Mouse (Mus musculus): ENCODE results near the gene Tnk1. TPM values are rescaled to one million over a fixed set of nuclear protein-coding genes. Genes with fewer than 3 reads are reported as not detected.
"Not testable (repeated sequence)": the region's sequence is repeated elsewhere in the genome, so short reads cannot be mapped to it uniquely, and the experiment has no call there.

Gene Tnk1
- total RNA-seq, 2 experiments from 2014 or later = not detected

- no peak for ATAC-seq (replicated peaks; ENCODE audit: poor library complexity, severe bottlenecking)
Measured at GRCm38 (mm10) chr11:69879711-69880110, 21.2 kb upstream of the Tnk1 start.

GRCm38 (mm10) chr11:69878952-69879351 is 20.4 kb upstream of the Tnk1 start:
- no peak for ATAC-seq (replicated peaks; ENCODE audit: poor library complexity, severe bottlenecking)

- ATAC-seq (replicated peaks; ENCODE audit: poor library complexity, severe bottlenecking) = no peak
Measured at GRCm38 (mm10) chr11:69878399-69878798, 19.9 kb upstream of the Tnk1 start.

GRCm38 (mm10) chr11:69877878-69878277 is 19.3 kb upstream of the Tnk1 start, which contains the start of gene Tmem95:
TSS of gene Tmem95 (minus strand) at chr11:69878018.
- ATAC-seq (replicated peaks; ENCODE audit: poor library complexity, severe bottlenecking) = no peak

GRCm38 (mm10) chr11:69876867-69877266 is 18.3 kb upstream of the Tnk1 start:
- ATAC-seq (replicated peaks; ENCODE audit: poor library complexity, severe bottlenecking) = peak; percentile 74

- ATAC-seq (replicated peaks; ENCODE audit: poor library complexity, severe bottlenecking) = no peak
Measured at GRCm38 (mm10) chr11:69876186-69876585, 17.7 kb upstream of the Tnk1 start.

- no peak for ATAC-seq (replicated peaks; ENCODE audit: poor library complexity, severe bottlenecking)
Measured at GRCm38 (mm10) chr11:69872451-69872850, 13.9 kb upstream of the Tnk1 start.

- ATAC-seq (replicated peaks; ENCODE audit: poor library complexity, severe bottlenecking) = no peak
Measured at GRCm38 (mm10) chr11:69871822-69872221, 13.3 kb upstream of the Tnk1 start.

- no peak for ATAC-seq (replicated peaks; ENCODE audit: poor library complexity, severe bottlenecking)
Measured at GRCm38 (mm10) chr11:69870289-69871069, 11.9 kb upstream of the Tnk1 start.

GRCm38 (mm10) chr11:69867335-69867734 is 8.8 kb upstream of the Tnk1 start:
- ATAC-seq (replicated peaks; ENCODE audit: poor library complexity, severe bottlenecking) = no peak

GRCm38 (mm10) chr11:69865561-69865960 is 7.0 kb upstream of the Tnk1 start:
- no peak for ATAC-seq (replicated peaks; ENCODE audit: poor library complexity, severe bottlenecking)

- ATAC-seq (replicated peaks; ENCODE audit: poor library complexity, severe bottlenecking) = no peak
Measured at GRCm38 (mm10) chr11:69864138-69864860, 5.8 kb upstream of the Tnk1 start.

- not testable (repeated sequence) for ATAC-seq (replicated peaks; ENCODE audit: poor library complexity, severe bottlenecking)
Measured at GRCm38 (mm10) chr11:69863729-69864128, 5.2 kb upstream of the Tnk1 start.

GRCm38 (mm10) chr11:69855347-69855746 is 3.2 kb downstream of the Tnk1 start:
- peak; percentile 70 for ATAC-seq (replicated peaks; ENCODE audit: poor library complexity, severe bottlenecking)

GRCm38 (mm10) chr11:69854680-69855079 is 3.9 kb downstream of the Tnk1 start:
- ATAC-seq (replicated peaks; ENCODE audit: poor library complexity, severe bottlenecking) = no peak

- ATAC-seq (replicated peaks; ENCODE audit: poor library complexity, severe bottlenecking) = no peak
Measured at GRCm38 (mm10) chr11:69853994-69854393, 4.5 kb downstream of the Tnk1 start.

- ATAC-seq (replicated peaks; ENCODE audit: poor library complexity, severe bottlenecking) = no peak
Measured at GRCm38 (mm10) chr11:69850754-69851153, 7.8 kb downstream of the Tnk1 start.

- ATAC-seq (replicated peaks; ENCODE audit: poor library complexity, severe bottlenecking) = no peak
Measured at GRCm38 (mm10) chr11:69849884-69850283, 8.6 kb downstream of the Tnk1 start.

- ATAC-seq (replicated peaks; ENCODE audit: poor library complexity, severe bottlenecking) = peak; percentile 34
Measured at GRCm38 (mm10) chr11:69849128-69849527, 9.4 kb downstream of the Tnk1 start.

- ATAC-seq (replicated peaks; ENCODE audit: poor library complexity, severe bottlenecking) = no peak
Measured at GRCm38 (mm10) chr11:69848021-69848420, 10.5 kb downstream of the Tnk1 start.

Measured in granulocyte monocyte progenitor cell, adult 5-6 weeks (primary cell).